Mouse (Mus musculus) forebrain, embryonic 15.5 days (tissue): Measurements from ENCODE around the gene Snx15. TPM values are rescaled to one million over a fixed set of nuclear protein-coding genes. Genes with fewer than 3 reads are reported as not detected.

Experiments
- ATAC-seq: fragments of 200-750 bp; cut with Nextera tagmentation; replicated peaks from 2 replicates; pipeline ENCODE4 v1.8.0; 2017; ENCODE audit warnings: mild to moderate bottlenecking, moderate TSS enrichment, moderate library complexity
- H3K27ac ChIP-seq: fragments of 300-500 bp; sonication (generic); replicated peaks from 2 replicates; pipeline ENCODE4 v1.5.1; 2015; ENCODE audit warnings: mild to moderate bottlenecking, inconsistent platforms
- H3K27me3 ChIP-seq: fragments of 300-500 bp; sonication (generic); 2 replicates; pipeline ENCODE4 v1.6.1; 2015; ENCODE audit warnings: inconsistent platforms
- H3K36me3 ChIP-seq: fragments of 300-500 bp; sonication (generic); 2 replicates; pipeline ENCODE4 v1.6.1; 2015; ENCODE audit warnings: mild to moderate bottlenecking, inconsistent platforms
- H3K4me1 ChIP-seq: fragments of 300-500 bp; sonication (generic); 2 replicates; pipeline ENCODE4 v1.6.1; 2015; ENCODE audit warnings: inconsistent platforms
- H3K4me2 ChIP-seq: fragments of 300-500 bp; sonication (generic); replicated peaks from 2 replicates; pipeline ENCODE4 v1.6.1; 2015; ENCODE audit warnings: mild to moderate bottlenecking, inconsistent platforms
- H3K4me3 ChIP-seq: fragments of 300-500 bp; sonication (generic); 2 replicates; pipeline ENCODE4 v1.5.1; 2015; ENCODE audit warnings: mild to moderate bottlenecking, inconsistent platforms
- H3K9ac ChIP-seq: fragments of 300-500 bp; sonication (generic); replicated peaks from 2 replicates; pipeline ENCODE4 v1.6.1; 2015; ENCODE audit warnings: mild to moderate bottlenecking, inconsistent platforms
- H3K9me3 ChIP-seq: fragments of 300-500 bp; sonication (generic); 2 replicates; pipeline ENCODE4 v1.6.1; 2016; ENCODE audit warnings: inconsistent platforms
- WGBS: fragments of 180-500 bp; shearing (Covaris S2); methylation state at CpG from one replicate; pipeline ENCODE4 v1.1.7; 2015; ENCODE audit warnings: mixed read lengths; 5-methylcytosine and 5-hydroxymethylcytosine counted together
- polyA plus RNA-seq: library from polyadenylated mRNA; unstranded; fragments of >200 nt; fragmentation: Nextera tagmentation; extraction: Ambion mirVana; gene quantifications from 2 replicates; pipeline ENCODE4 v1.2.1, GENCODE M21; 2015

The Snx15 gene
- polyA plus RNA-seq, 1 experiment from 2014 or later, result 45.6 TPM

GRCm38 (mm10) chr19:6085417-6085879, 42.7 kb downstream of the Snx15 start:
- Histone ChIP-seq H3K9ac (peak overlapping the region; percentile 41), H3K4me3 (peak overlapping the region; percentile 61), H3K4me2 (peak overlapping the region; percentile 95), H3K27ac (no peak overlapping the region), H3K4me1 (peaks cover 23% of the 10 kb centered on the region), H3K9me3 (no peaks in the 10 kb centered on the region), H3K36me3 (peaks cover 21% of the 10 kb centered on the region), H3K27me3 (no peaks in the 10 kb centered on the region)
- peak; percentile 49 for ATAC-seq
- WGBS, result under 1% methylated on average over 17 of the region's 17 CpGs

- H3K4me1 ChIP-seq, result peaks cover 23% of the 10 kb centered on the region
- no peaks in the 10 kb centered on the region for H3K9me3 ChIP-seq
- H3K36me3 ChIP-seq, result peaks cover 26% of the 10 kb centered on the region
- peak within 1 kb of the TSS; percentile 95 for H3K4me2 ChIP-seq
- under 1% methylated on average over 58 of the region's 58 CpGs for WGBS
- no peaks in the 10 kb centered on the region for H3K27me3 ChIP-seq
- peak within 1 kb of the TSS; percentile 61 for H3K4me3 ChIP-seq
- H3K9ac ChIP-seq, result peak within 1 kb of the TSS; percentile 63
- peak; percentile 89 for ATAC-seq
- 0 out of 2 replicates have a peak within 1 kb of the TSS, but pooled peaks have one; percentile 35 for H3K27ac ChIP-seq
Observed at GRCm38 (mm10) chr19:6084478-6085248, 43.4 kb downstream of the Snx15 start, which contains the start of the genes Zfpl1 and Cdca5. Gene Zfpl1, minus strand, starts transcription at chr19:6084956. Gene Cdca5, plus strand, starts transcription at chr19:6084983.

- H3K27ac ChIP-seq, result no peak within 1 kb of the TSS
- no peak within 1 kb of the TSS for H3K4me3 ChIP-seq
- no peaks in the 10 kb centered on the region for H3K9me3 ChIP-seq
- H3K4me1 ChIP-seq, result peaks cover 28% of the 10 kb centered on the region
- ATAC-seq, result no peak
- H3K9ac ChIP-seq, result no peak within 1 kb of the TSS
- no peak within 1 kb of the TSS for H3K4me2 ChIP-seq
- 85% methylated on average over 9 of the region's 9 CpGs for WGBS
- H3K36me3 ChIP-seq, result peaks cover 26% of the 10 kb centered on the region
- H3K27me3 ChIP-seq, result no peaks in the 10 kb centered on the region
Observed at GRCm38 (mm10) chr19:6082156-6082555, 45.9 kb downstream of the Snx15 start, which contains the start of gene Gm28374. Gene Gm28374, minus strand, starts transcription at chr19:6082256.

GRCm38 (mm10) chr19:6079983-6080480, 48.1 kb downstream of the Snx15 start, which contains the start of gene Tmem262:
Gene Tmem262, plus strand, starts transcription at chr19:6080033.
- Histone ChIP-seq H3K4me3 (no peak within 1 kb of the TSS), H3K36me3 (peaks cover 26% of the 10 kb centered on the region), H3K27me3 (no peaks in the 10 kb centered on the region), H3K4me1 (peaks cover 29% of the 10 kb centered on the region), H3K9me3 (no peaks in the 10 kb centered on the region), H3K4me2 (no peak within 1 kb of the TSS), H3K9ac (no peak within 1 kb of the TSS), H3K27ac (no peak within 1 kb of the TSS)
- no peak for ATAC-seq
- 94% methylated on average over 12 of the region's 12 CpGs for WGBS

GRCm38 (mm10) chr19:6076564-6077393, 51.3 kb downstream of the Snx15 start, which contains the start of gene Vps51:
Gene Vps51, minus strand, starts transcription at chr19:6077231.
- Histone ChIP-seq H3K27me3 (no peaks in the 10 kb centered on the region), H3K4me2 (peak within 1 kb of the TSS; percentile 95), H3K9ac (peak within 1 kb of the TSS; percentile 70), H3K4me3 (peak within 1 kb of the TSS; percentile 69), H3K4me1 (peaks cover 15% of the 10 kb centered on the region), H3K27ac (peak within 1 kb of the TSS; percentile 88), H3K36me3 (peaks cover 18% of the 10 kb centered on the region), H3K9me3 (no peaks in the 10 kb centered on the region)
- peak; percentile 91 for ATAC-seq
- WGBS, result 2% methylated on average over 33 of the region's 33 CpGs

- peaks cover 26% of the 10 kb centered on the region for H3K36me3 ChIP-seq
- 93% methylated on average over 5 of the region's 5 CpGs for WGBS
- ATAC-seq, result no peak
Observed at GRCm38 (mm10) chr19:6073889-6074288, 54.2 kb downstream of the Snx15 start.

GRCm38 (mm10) chr19:6071261-6071660, 56.8 kb downstream of the Snx15 start:
- peaks cover 23% of the 10 kb centered on the region for H3K4me1 ChIP-seq
- ATAC-seq, result no peak
- no peak overlapping the region for H3K4me2 ChIP-seq
- no peak overlapping the region for H3K4me3 ChIP-seq
- 94% methylated on average over 19 of the region's 19 CpGs for WGBS
- H3K9ac ChIP-seq, result no peak overlapping the region
- H3K27ac ChIP-seq, result no peak overlapping the region
- H3K27me3 ChIP-seq, result no peaks in the 10 kb centered on the region
- H3K36me3 ChIP-seq, result peaks cover 29% of the 10 kb centered on the region
- no peaks in the 10 kb centered on the region for H3K9me3 ChIP-seq

More at GRCm38 (mm10) chr19:6073889-6074288, 54.2 kb downstream of the Snx15 start:
- H3K4me2 ChIP-seq, result no peak overlapping the region
- H3K27me3 ChIP-seq, result no peaks in the 10 kb centered on the region
- no peak overlapping the region for H3K9ac ChIP-seq
- no peaks in the 10 kb centered on the region for H3K9me3 ChIP-seq
- no peak overlapping the region for H3K27ac ChIP-seq
- H3K4me3 ChIP-seq, result no peak overlapping the region
- peaks cover 15% of the 10 kb centered on the region for H3K4me1 ChIP-seq

- Histone ChIP-seq H3K9ac (no peak overlapping the region), H3K4me3 (no peak overlapping the region), H3K9me3 (no peaks in the 10 kb centered on the region), H3K4me1 (peaks cover 23% of the 10 kb centered on the region), H3K27me3 (no peaks in the 10 kb centered on the region), H3K36me3 (peaks cover 29% of the 10 kb centered on the region), H3K27ac (no peak overlapping the region), H3K4me2 (no peak overlapping the region)
- ATAC-seq, result no peak
- WGBS, result 92% methylated on average over 31 of the region's 31 CpGs
Observed at GRCm38 (mm10) chr19:6070571-6071250, 57.4 kb downstream of the Snx15 start.

GRCm38 (mm10) chr19:6069851-6070250, 58.3 kb downstream of the Snx15 start:
- Histone ChIP-seq H3K9me3 (no peaks in the 10 kb centered on the region), H3K4me3 (no peak overlapping the region), H3K4me1 (peaks cover 23% of the 10 kb centered on the region), H3K27me3 (no peaks in the 10 kb centered on the region), H3K4me2 (no peak overlapping the region), H3K9ac (no peak overlapping the region), H3K27ac (no peak overlapping the region), H3K36me3 (peaks cover 29% of the 10 kb centered on the region)
- WGBS, result 92% methylated on average over 10 of the region's 10 CpGs
- ATAC-seq, result no peak
